Mouse (Mus musculus) CH12.LX (cell line): Measurements from ENCODE around the gene Rpl13a.

Experiments
- CHD2 ChIP-seq: IDR thresholded peaks from 2 replicates; pipeline ENCODE4 v1.6.1; 2011; ENCODE audit warnings: low read length, improper control_type of control experiment
- CTCF ChIP-seq, 2 experiments: IDR thresholded peaks in 1 of 2; conservative IDR thresholded peaks in 1 of 2; 2 replicates each; pipeline ENCODE4 v1.5.1; 2011 to 2012; ENCODE audit warnings: low read depth in 2 of 2, low read length in 2 of 2, improper control_type of control experiment in 1 of 2, inconsistent platforms in 1 of 2, mild to moderate bottlenecking in 1 of 2, moderate library complexity in 1 of 2
- EP300 ChIP-seq: IDR thresholded peaks from 2 replicates; pipeline ENCODE4 v1.6.1; 2011; ENCODE audit warnings: low read length, improper control_type of control experiment
- ETS1 ChIP-seq: conservative IDR thresholded peaks from 2 replicates; pipeline ENCODE4 v1.6.1; 2012; ENCODE audit warnings: low read depth, mild to moderate bottlenecking, inconsistent platforms, low read length, improper control_type of control experiment, moderate library complexity
- JUN ChIP-seq: IDR thresholded peaks from 2 replicates; pipeline ENCODE4 v1.6.1; 2011; ENCODE audit warnings: low read depth, mild to moderate bottlenecking, low read length, improper control_type of control experiment, moderate library complexity; ENCODE audit not compliant: insufficient read depth
- NELFE ChIP-seq: IDR thresholded peaks from 2 replicates; pipeline ENCODE4 v1.6.1; 2011; ENCODE audit warnings: low read depth, low read length, improper control_type of control experiment
- POLR2AphosphoS2 ChIP-seq: IDR thresholded peaks from 2 replicates; pipeline ENCODE4 v1.6.1; 2011; ENCODE audit warnings: low read depth, low read length, improper control_type of control experiment
- ZMIZ1 ChIP-seq: IDR thresholded peaks from 2 replicates; pipeline ENCODE4 v1.6.1; 2012; ENCODE audit warnings: low read depth, mild to moderate bottlenecking, inconsistent platforms, low read length, improper control_type of control experiment

- no peak for TF ChIP-seq NELFE
- no peak for TF ChIP-seq CTCF (conservative IDR thresholded peaks at IDR 0.05 in 1 of 2, IDR thresholded peaks at IDR 0.05 in 1 of 2; ENCODE audit: low read depth in 2 of 2, low read length in 2 of 2)
- TF ChIP-seq ZMIZ1: no peak
- TF ChIP-seq POLR2AphosphoS2: no peak
- TF ChIP-seq JUN: no peak
- no peak for TF ChIP-seq ETS1
- TF ChIP-seq CHD2: no peak
- no peak for TF ChIP-seq EP300
Observed at GRCm38 (mm10) chr7:45077322-45077721, 51.2 kb downstream of the Rpl13a start.
